Mouse (Mus musculus) adrenal gland (tissue): ENCODE results near the gene Gm44.
"Not testable (repeated sequence)": the region's sequence is repeated elsewhere in the genome, so short reads cannot be mapped to it uniquely, and the experiment has no call there.

ENCODE experiments used
- intact Hi-C: fragments of 180-260 bp; cut with DNase I; formaldehyde crosslinking; loops from one replicate; pipeline ENCODE4 v1.15.1; 2025
- long read RNA-seq, 2 experiments: library from polyadenylated mRNA; unstranded; transcript quantifications; one replicate each; pipeline ENCODE4 v2.0.0; 2020; ENCODE audit warnings: borderline replicate concordance in 1 of 2; ENCODE audit not compliant: insufficient replicate concordance in 1 of 2

Gene Gm44
- long read RNA-seq, experiment 1 = 0 reads
- long read RNA-seq, experiment 2 = 0 reads

DNA sequence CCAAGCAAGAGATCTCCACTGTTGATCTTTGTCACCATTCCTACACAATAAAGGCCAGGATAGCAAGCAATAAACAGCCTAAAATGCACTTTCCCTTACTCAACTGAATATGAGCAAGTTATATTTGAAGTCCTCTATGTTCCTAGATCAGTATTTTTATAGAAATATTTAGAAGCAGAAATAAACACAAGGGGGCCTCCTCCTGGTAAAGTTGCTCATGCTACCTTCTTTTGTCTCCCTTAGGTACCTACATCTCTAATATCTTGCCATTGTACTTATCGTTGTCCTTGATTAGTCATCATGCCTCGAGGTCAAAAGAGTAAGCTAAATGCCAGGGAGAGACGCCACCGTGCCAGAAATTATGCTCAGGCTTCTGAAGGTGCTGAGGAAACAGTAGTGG, at the start of gene Gm44:
TSS of gene Gm44 (plus strand) at position 301 of the 400 bp plus-strand sequence.
- intact Hi-C loops = no loop called here

DNA sequence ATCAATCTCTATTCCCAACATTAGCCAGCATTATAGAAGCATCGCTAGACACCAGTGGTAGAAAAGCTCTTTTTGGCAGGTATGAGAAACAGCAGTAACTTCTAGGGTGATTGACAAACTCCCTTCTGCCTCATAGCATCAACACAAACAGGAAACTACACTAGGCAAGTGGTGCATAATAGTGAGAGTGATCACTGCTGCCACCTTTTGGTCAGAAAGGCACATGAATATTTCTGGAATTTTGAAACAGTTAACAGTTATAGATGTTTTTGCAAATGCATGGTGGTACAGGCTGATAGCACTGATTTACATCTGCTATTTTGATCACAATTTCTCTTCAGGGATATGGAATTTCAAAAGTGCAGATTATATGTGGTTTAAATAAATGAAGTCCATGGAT, 36.0 kb downstream of the Gm44 start:
- intact Hi-C loops = no loop called here

DNA sequence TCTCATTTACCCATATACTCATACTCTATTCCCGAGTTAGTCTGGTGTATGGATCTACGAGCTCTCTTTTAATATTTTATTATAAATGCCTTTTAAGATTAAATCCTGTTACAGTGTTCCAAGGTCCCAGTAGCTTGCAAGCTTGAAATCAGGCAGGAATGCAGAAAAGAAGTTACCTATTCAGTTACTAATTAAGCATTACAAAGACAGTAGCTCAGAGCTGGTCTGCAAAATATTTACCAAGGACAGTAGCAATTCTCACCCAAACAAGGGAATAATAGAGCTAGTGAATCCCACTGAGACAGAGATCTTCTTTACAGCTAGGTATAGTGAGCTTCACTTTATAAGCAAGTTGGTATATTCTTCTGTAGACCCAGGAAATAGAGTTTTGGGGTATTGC, 46.3 kb downstream of the Gm44 start:
- intact Hi-C loops = not testable (repeated sequence)
